Mouse (Mus musculus) CH12.LX (cell line): ENCODE measurements around the gene Mgat5. TPM values are rescaled to one million over a fixed set of nuclear protein-coding genes. Genes with fewer than 3 reads are reported as not detected.

Experiments used
- DNase-seq: peaks from one replicate; pipeline ENCODE4 v3.0.0-alpha.2; 2013; ENCODE audit errors: extremely low read depth
- H3K27ac ChIP-seq: 2 replicates; pipeline ENCODE4 v1.5.1; 2012; ENCODE audit warnings: low read depth, mild to moderate bottlenecking, control low read depth, moderate library complexity; ENCODE audit not compliant: insufficient read depth
- H3K27me3 ChIP-seq: replicated peaks from 2 replicates; pipeline ENCODE3; 2012; ENCODE audit warnings: inconsistent platforms
- H3K36me3 ChIP-seq, 2 experiments: replicated peaks in 1 of 2; 2 replicates each; pipeline versions ENCODE3 to v1.6.1; 2012; ENCODE audit warnings: inconsistent platforms in 1 of 2, low read length in 1 of 2, mild to moderate bottlenecking in 1 of 2, mixed read lengths in 1 of 2, moderate library complexity in 1 of 2; ENCODE audit not compliant: control insufficient read depth in 1 of 2, insufficient read depth in 1 of 2
- H3K4me1 ChIP-seq, 2 experiments: 2 replicates each; pipeline ENCODE4 v1.6.1; 2012; ENCODE audit warnings: inconsistent platforms in 1 of 2, moderate library complexity in 1 of 2; ENCODE audit not compliant: insufficient read depth in 2 of 2, control insufficient read depth in 1 of 2
- H3K4me2 ChIP-seq: 2 replicates; pipeline ENCODE4 v1.6.1; 2012; ENCODE audit warnings: low read depth, mild to moderate bottlenecking, control low read depth; ENCODE audit not compliant: poor library complexity, insufficient read depth, severe bottlenecking
- H3K4me3 ChIP-seq, 3 experiments: fragments of 150-350 bp in 1 of 3; sonication (generic) in 1 of 3; replicated peaks in 1 of 3; 2 replicates each; pipeline versions ENCODE3 to v1.5.1; 2011 to 2012; ENCODE audit warnings: low read depth in 2 of 3, low read length in 2 of 3, mild to moderate bottlenecking in 2 of 3, moderate library complexity in 2 of 3, control low read depth in 1 of 3, improper control_type of control experiment in 1 of 3, inconsistent platforms in 1 of 3, mixed read lengths in 1 of 3; ENCODE audit not compliant: poor library complexity in 1 of 3
- H3K79me2 ChIP-seq: replicated peaks from 2 replicates; pipeline ENCODE4 v1.6.1; 2012; ENCODE audit warnings: mild to moderate bottlenecking, moderate library complexity; ENCODE audit not compliant: control insufficient read depth, poor library complexity, insufficient read depth, severe bottlenecking; ENCODE audit errors: extremely low read depth
- H3K9ac ChIP-seq: 2 replicates; pipeline ENCODE4 v1.6.1; 2012; ENCODE audit warnings: low read depth, mild to moderate bottlenecking, control low read depth, moderate library complexity; ENCODE audit not compliant: insufficient read depth
- H3K9me3 ChIP-seq: replicated peaks from 2 replicates; pipeline ENCODE3; 2012; ENCODE audit warnings: low read length, inconsistent platforms, mixed read lengths
- BHLHE40 ChIP-seq: IDR thresholded peaks from 2 replicates; pipeline ENCODE4 v1.6.1; 2011; ENCODE audit warnings: mild to moderate bottlenecking, low read depth, low read length, improper control_type of control experiment
- CHD1 ChIP-seq: IDR thresholded peaks from 2 replicates; pipeline ENCODE4 v1.6.1; 2012; ENCODE audit warnings: low read depth, low read length, improper control_type of control experiment, inconsistent platforms
- CHD2 ChIP-seq: IDR thresholded peaks from 2 replicates; pipeline ENCODE4 v1.6.1; 2011; ENCODE audit warnings: low read length, improper control_type of control experiment
- E2F4 ChIP-seq: IDR thresholded peaks from 2 replicates; pipeline ENCODE4 v1.6.1; 2011; ENCODE audit warnings: low read depth, low read length, improper control_type of control experiment; ENCODE audit not compliant: insufficient replicate concordance
- ELF1 ChIP-seq: IDR thresholded peaks from 2 replicates; pipeline ENCODE4 v1.6.1; 2014; ENCODE audit warnings: low read depth, mild to moderate bottlenecking, inconsistent platforms, low read length, improper control_type of control experiment
- EP300 ChIP-seq: IDR thresholded peaks from 2 replicates; pipeline ENCODE4 v1.6.1; 2011; ENCODE audit warnings: low read length, improper control_type of control experiment
- GABPA ChIP-seq: IDR thresholded peaks from 2 replicates; pipeline ENCODE4 v1.6.1; 2012; ENCODE audit warnings: low read depth, low read length, improper control_type of control experiment, inconsistent platforms; ENCODE audit not compliant: insufficient replicate concordance
- HCFC1 ChIP-seq: IDR thresholded peaks from 2 replicates; pipeline ENCODE4 v1.6.1; 2012; ENCODE audit warnings: low read depth, mild to moderate bottlenecking, inconsistent platforms, low read length, improper control_type of control experiment
- JUN ChIP-seq: IDR thresholded peaks from 2 replicates; pipeline ENCODE4 v1.6.1; 2011; ENCODE audit warnings: low read depth, mild to moderate bottlenecking, low read length, improper control_type of control experiment, moderate library complexity; ENCODE audit not compliant: insufficient read depth
- JUND ChIP-seq: conservative IDR thresholded peaks from 2 replicates; pipeline ENCODE4 v1.6.1; 2011; ENCODE audit warnings: low read depth, low read length, improper control_type of control experiment
- MAFK ChIP-seq: IDR thresholded peaks from 2 replicates; pipeline ENCODE4 v1.6.1; 2011; ENCODE audit warnings: low read length, improper control_type of control experiment; ENCODE audit not compliant: insufficient replicate concordance
- MAZ ChIP-seq: IDR thresholded peaks from 2 replicates; pipeline ENCODE4 v1.6.1; 2012; ENCODE audit warnings: low read depth, mild to moderate bottlenecking, inconsistent platforms, low read length, improper control_type of control experiment, moderate library complexity
- MYC ChIP-seq: IDR thresholded peaks from 2 replicates; pipeline ENCODE4 v1.6.1; 2011; ENCODE audit warnings: low read depth, mild to moderate bottlenecking, improper control_type of control experiment, low read length
- NRF1 ChIP-seq: IDR thresholded peaks from 2 replicates; pipeline ENCODE4 v1.6.1; 2014; ENCODE audit warnings: low read depth, mild to moderate bottlenecking, inconsistent platforms, low read length, improper control_type of control experiment, moderate library complexity
- RCOR1 ChIP-seq: conservative IDR thresholded peaks from 2 replicates; pipeline ENCODE4 v1.6.1; 2012; ENCODE audit warnings: low read depth, mild to moderate bottlenecking, inconsistent platforms, low read length, improper control_type of control experiment
- SIN3A ChIP-seq: IDR thresholded peaks from 2 replicates; pipeline ENCODE4 v1.6.1; 2012; ENCODE audit warnings: low read length, improper control_type of control experiment, inconsistent platforms
- SMC3 ChIP-seq: IDR thresholded peaks from 2 replicates; pipeline ENCODE4 v1.6.1; 2011; ENCODE audit warnings: low read depth, low read length, improper control_type of control experiment
- TCF12 ChIP-seq: IDR thresholded peaks from 2 replicates; pipeline ENCODE4 v1.6.1; 2014; ENCODE audit warnings: low read depth, mild to moderate bottlenecking, inconsistent platforms, low read length, improper control_type of control experiment
- USF1 ChIP-seq: IDR thresholded peaks from 2 replicates; pipeline ENCODE4 v1.6.1; 2014; ENCODE audit warnings: low read depth, mild to moderate bottlenecking, inconsistent platforms, low read length, improper control_type of control experiment
- ZC3H11A ChIP-seq: IDR thresholded peaks from 2 replicates; pipeline ENCODE4 v1.6.1; 2012; ENCODE audit warnings: low read depth, mild to moderate bottlenecking, inconsistent platforms, low read length, improper control_type of control experiment
- ZKSCAN1 ChIP-seq: IDR thresholded peaks from 2 replicates; pipeline ENCODE4 v1.6.1; 2012; ENCODE audit warnings: low read depth, inconsistent platforms, low read length, improper control_type of control experiment, borderline replicate concordance
- dilution Hi-C: fragments of 300-500 bp; cut with MboI; formaldehyde crosslinking; loops from 2 replicates; pipeline ENCODE4 v1.14.3; 2020; ENCODE audit warnings: low sequenced_read_pairs; ENCODE audit not compliant: extremely low pct_unique_long_range_greater_than_20kb, extremely low pct_ligation_motif_present
- in situ Hi-C: fragments of 300-500 bp; cut with MboI; formaldehyde crosslinking; loops from 3 replicates; pipeline ENCODE4 v1.14.3; 2019; ENCODE audit warnings: low sequenced_read_pairs, low pct_ligation_motif_present, low pct_unique_long_range_greater_than_20kb, mixed read lengths
- polyA plus RNA-seq: library from polyadenylated mRNA; unstranded; fragments of >175 nt; gene quantifications from 2 replicates; pipeline ENCODE4 v1.2.1, GENCODE M21; 2012; ENCODE audit warnings: low read depth; ENCODE audit not compliant: insufficient read length
- total RNA-seq, 2 experiments: library from RNA; depleted of rRNA; stranded (reverse); fragments of 300-350 nt in 1 of 2; fragments of >200 nt in 1 of 2; gene quantifications; 2 replicates each; pipeline ENCODE4 v1.2.3; 2012 to 2014

The Mgat5 gene
- total and polyA plus RNA-seq, 3 experiments, result 5.9 to 8.8 (median 6.6) TPM

GRCm38 (mm10) chr1:127467238-127467637, 262.4 kb downstream of the Mgat5 start:
- H3K4me2 ChIP-seq, result no peak overlapping the region
- in situ Hi-C loops (no loop called here), dilution Hi-C loops (no loop called here)
- H3K27ac ChIP-seq, result no peak overlapping the region
- no peaks in the 10 kb centered on the region for H3K27me3 ChIP-seq
- H3K9me3 ChIP-seq, result no peaks in the 10 kb centered on the region
- H3K4me3 ChIP-seq, result no peak overlapping the region
- H3K4me1 ChIP-seq, result peaks cover 0 to 14% of the 10 kb centered on the region in 2 experiments; a peak in 2 of 4 replicates
- no peak for DNase-seq
- H3K9ac ChIP-seq, result no peak overlapping the region
- no peaks in the 10 kb centered on the region for H3K79me2 ChIP-seq
- TF ChIP-seq SIN3A (no peak), RCOR1 (no peak), SMC3 (no peak), GABPA (no peak), JUND (no peak), ZKSCAN1 (no peak), HCFC1 (no peak), E2F4 (no peak), ELF1 (no peak), MAZ (no peak), TCF12 (no peak)
- peaks cover 5 to 60% of the 10 kb centered on the region in 2 experiments for H3K36me3 ChIP-seq

- in situ Hi-C loops (no loop called here), dilution Hi-C loops (no loop called here)
- Histone ChIP-seq H3K36me3 (peaks cover 5 to 74% of the 10 kb centered on the region in 2 experiments), H3K27ac (no peak overlapping the region), H3K27me3 (no peaks in the 10 kb centered on the region), H3K79me2 (no peaks in the 10 kb centered on the region), H3K4me1 (peaks cover 0 to 11% of the 10 kb centered on the region in 2 experiments; a peak in 2 of 4 replicates), H3K4me2 (no peak overlapping the region), H3K9me3 (no peaks in the 10 kb centered on the region), H3K9ac (no peak overlapping the region), H3K4me3 (no peak overlapping the region)
- no peak for TF ChIP-seq SMC3
- TF ChIP-seq CHD2, result no peak
- TF ChIP-seq USF1, result no peak
- TF ChIP-seq JUN, result no peak
- TF ChIP-seq CHD1, result no peak
- TF ChIP-seq BHLHE40, result no peak
- no peak for TF ChIP-seq MYC
- TF ChIP-seq ZC3H11A, result no peak
- TF ChIP-seq MAFK, result no peak
- no peak for TF ChIP-seq MAZ
- no peak for TF ChIP-seq EP300
- TF ChIP-seq NRF1, result no peak
- DNase-seq, result no peak
These were observed 265.4 kb downstream of the Mgat5 start for GRCm38 (mm10) chr1:127470175-127470574.
